Mouse (Mus musculus) mouse embryonic stem cell (cell line): ENCODE data around the gene Dock9.

Experiments used
- in situ Hi-C, 2 experiments: fragments of 300-500 bp; cut with MboI; formaldehyde crosslinking; loops; 1 replicate in 1 of 2; 3 replicates in 1 of 2; pipeline ENCODE4 v1.14.3; 2019 to 2020; ENCODE audit warnings: low sequenced_read_pairs in 2 of 2, low pct_unique_long_range_greater_than_20kb in 1 of 2, mixed read lengths in 1 of 2; ENCODE audit not compliant: unreplicated experiment in 1 of 2

Gene Dock9

DNA sequence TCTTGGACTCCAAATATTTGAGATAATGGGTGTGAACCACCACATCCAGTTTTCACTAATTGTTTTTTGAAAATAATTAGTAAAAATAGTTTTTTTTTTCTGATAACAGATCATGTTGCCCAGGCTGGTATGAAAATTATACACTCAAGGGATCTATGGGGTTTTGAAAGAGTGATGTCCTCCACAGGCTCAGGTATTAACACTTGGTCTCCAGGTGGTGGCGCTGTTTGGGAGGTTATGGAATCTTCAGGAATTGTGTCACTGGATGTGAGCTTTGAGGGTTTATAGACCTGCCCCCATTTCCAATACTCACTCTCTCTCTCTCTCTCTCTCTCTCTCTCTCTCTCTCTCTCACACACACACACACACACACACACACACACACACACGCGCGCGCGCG is 177.5 kb downstream of the Dock9 start:
- in situ Hi-C loops, result no loop called here

DNA sequence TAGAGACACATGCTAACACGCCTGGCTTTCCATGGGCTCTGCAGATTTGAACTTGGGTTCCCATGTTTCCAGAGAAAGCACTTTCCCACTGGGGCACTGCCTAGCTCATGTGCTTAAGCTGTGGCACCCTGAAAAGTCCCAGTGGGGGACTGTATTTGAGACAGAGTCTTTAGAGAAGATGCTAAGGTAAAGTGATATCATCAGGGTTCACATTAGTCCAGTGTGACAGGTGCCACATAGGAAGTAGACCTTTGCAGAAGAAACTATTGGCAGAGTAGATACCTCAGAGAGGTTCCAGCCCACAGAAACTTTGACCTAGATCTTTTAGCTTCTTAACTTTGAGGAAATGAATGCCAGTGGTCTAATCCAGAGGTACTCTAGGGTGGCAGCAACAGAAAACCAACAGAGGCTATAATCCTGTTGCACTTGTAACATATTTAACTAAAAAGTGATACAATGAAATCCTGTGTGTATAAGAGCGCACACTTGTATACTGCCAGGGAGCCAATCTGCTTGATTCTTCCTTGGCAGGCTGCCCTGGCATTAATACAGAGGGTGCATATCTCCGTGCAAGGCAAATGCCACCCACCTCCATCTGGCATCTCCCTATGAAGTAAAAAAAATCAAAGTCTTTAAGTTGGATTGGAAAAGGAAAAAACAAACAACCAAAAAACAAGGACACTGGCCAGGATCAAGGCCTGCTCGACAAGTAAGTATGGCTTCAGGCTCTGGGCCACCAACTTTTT is 179.8 kb downstream of the Dock9 start:
- in situ Hi-C loops, result no loop called here

DNA sequence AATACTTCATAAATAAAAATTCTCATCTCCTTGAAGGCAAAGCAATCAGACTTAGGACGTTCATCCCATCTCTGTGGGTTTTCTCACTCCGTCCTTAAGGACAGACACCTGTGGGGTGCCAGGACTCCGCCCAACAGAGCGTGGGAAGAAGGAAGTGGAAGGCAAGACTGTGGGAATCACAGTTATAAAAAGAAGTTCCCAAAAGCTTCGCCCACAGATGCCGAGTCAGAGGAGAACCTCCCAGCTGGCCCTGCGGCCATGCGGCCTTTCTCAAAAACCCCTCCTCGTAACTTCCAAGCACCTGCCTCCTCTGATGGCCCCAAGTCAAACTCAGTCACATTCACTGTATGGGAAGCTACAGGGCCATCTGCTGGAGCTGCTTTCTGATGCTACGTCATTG is 182.2 kb downstream of the Dock9 start:
- in situ Hi-C loops, result no loop called here

DNA sequence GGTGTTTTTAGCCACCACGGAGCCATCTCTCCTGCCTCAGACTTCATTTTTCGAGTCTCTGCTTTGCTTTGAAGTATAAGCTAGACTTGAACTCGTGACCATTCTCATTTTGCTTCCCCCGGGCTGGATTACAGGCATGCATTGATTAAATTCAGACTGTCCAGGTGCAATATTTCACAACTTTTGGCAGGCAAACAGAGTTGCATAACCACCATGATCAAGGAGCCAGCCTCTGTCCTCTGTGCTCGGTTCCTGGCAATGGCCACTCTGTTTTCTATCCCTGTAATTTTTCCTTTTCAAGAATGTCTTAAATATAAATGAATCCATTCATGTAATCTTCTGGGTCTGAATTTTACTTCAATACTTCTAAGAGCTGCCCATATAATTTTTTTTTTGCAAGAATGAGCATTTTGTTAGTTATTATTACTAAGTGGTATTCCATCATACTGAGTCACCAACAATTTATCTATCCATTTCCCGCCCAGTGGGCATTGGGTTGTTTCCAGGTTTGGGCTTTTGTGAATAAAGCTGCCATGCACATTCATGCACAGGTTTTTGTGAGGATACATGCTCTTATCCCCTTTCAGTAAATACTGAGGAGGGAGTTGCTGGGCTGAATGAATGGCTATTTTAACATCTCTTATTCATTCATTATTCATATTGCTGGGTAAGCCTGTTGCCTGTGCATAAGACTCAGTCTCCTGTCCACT is 183.0 kb downstream of the Dock9 start:
- in situ Hi-C loops, result no loop called here

DNA sequence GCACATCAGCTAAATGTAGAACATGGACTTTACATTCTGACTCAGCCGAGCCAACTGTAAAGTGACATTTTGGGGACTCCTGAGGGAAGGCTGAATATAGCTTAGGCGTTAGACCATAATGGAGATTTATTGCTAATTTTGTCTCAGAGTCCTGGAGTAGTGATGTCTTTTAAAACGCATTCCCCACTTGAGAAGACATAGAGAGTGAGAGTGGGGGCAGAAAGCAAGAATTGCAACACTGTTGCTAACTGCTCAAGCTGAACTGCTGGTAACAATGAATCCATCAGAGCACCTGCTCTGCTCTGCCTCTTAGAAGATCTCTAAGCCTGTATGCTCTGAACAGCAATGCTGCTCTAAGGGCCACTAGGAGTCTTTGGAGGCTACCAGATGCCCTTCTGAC is 184.1 kb downstream of the Dock9 start:
- in situ Hi-C loops, result no loop called here

DNA sequence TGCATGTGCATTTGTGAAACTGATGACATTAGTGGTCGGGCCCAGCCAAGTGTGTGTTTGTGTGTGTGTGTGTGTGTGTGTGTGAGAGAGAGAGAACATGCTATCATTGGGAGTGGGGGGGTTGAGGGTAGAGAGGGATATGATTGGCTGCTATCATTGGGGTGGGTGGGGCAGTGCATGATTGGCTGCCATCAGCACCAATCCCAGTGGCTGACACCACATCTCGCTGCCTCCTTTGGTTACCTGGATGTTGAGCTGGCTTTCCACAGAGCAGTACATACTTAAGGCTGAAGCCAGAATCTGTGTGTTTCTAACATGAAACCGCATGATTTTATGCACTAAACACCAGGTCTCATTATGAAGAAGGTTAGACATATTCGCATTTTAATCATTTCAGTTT is 184.7 kb downstream of the Dock9 start:
- in situ Hi-C loops, result no loop called here

DNA sequence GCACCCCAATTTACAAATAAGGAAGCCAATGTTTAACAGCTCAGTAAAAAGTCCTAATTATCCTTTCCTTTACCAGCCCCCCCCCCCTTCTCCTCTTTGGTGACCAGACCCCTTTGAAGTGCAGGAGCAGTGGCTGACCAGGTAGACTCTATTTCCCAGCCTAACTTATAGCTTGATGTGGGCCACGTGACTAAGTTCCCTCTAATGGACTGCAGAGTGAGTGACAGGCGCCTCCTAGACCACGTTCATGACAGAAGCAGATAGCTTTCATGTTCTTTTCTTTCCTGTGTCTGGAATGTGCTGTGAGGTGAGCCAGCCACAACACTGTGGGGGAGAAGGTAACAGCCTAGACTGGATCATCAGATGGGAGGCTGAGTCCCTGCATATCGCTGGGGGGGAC is 186.1 kb downstream of the Dock9 start:
- in situ Hi-C loops, result no loop called here

DNA sequence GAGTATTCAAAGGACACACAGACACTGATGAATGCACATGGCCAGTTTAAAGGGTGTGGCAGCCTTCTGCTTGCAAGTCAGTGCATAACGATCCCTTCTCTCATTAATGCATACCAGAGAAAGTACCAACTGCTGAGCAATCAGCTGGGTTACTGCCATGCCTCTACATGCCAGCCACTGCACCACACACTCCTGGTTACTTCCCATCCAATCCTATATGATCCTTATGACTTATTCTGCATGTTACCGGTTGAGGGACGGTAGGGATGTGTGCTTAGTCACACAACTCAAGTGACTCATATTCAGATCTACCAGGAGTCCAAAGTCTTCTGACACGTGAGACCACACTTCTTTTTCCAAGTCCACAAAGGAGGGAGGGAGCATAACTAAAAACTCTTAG is 186.5 kb downstream of the Dock9 start:
- in situ Hi-C loops, result no loop called here

DNA sequence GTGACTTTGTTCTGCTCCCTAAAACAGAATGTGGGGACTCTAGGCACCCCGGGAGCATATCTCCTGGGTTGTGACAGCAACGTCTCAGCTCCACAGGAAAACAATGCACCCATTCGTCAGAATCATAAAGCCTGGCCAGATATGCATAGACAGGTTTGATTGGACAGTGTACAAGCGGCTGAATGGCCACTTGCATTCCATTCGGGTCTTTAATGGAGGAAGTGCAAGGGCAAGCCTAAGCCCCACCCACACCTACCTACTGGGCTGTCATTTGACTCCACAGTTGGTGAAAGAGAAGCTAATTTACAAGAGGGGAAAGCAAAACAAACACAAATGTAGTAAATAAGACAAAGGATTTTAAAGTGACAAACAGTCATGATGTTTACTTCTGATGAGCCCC is 189.1 kb downstream of the Dock9 start:
- in situ Hi-C loops, result loop anchor here in 1 of 2 experiments (10.0 kb wide), 1 partner anchor 126 kb away; no protein-coding TSS in a partner anchor

DNA sequence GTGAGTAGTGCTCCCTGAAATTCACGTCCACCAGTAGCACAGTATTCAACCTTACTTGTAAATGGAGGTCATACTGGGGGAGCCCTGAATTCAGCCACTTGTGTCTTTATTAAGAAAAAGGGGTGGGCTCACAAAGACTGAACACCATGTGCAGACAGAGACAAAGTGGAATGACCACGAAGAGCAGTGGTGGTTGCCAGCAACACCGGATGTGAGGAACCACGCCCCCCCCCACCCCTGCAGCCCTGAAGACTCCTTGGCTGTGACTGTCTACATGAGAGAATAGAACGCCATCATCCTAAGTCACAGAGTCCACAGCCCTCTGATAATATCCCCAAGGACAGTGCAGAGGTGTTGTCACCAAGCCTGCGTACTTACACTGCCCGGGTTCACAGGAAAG is 191.2 kb downstream of the Dock9 start:
- in situ Hi-C loops, result loop anchor here in 1 of 2 experiments (10.0 kb wide), 1 partner anchor 128 kb away; no protein-coding TSS in a partner anchor

DNA sequence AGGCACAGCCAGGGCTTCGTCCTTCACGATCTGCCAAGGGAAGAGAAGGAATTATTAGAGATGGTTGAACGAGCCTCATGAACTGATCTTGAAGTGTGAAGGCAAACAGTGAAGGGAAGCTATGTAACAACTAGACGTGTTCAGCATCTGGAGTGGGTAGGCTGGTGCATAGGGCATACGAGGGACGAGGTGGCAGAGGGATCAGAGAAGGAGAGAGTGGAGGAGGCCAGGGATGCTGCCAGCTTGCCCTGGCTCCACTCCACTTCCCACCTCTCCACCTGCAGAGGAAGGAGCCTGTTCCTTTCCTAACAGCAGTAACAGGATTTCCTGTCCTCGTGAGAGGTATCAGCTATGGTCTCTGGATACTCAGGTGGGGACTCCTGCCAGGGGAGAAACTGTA is 192.4 kb downstream of the Dock9 start:
- in situ Hi-C loops, result loop anchor here in 1 of 2 experiments (10.0 kb wide), 1 partner anchor 130 kb away; no protein-coding TSS in a partner anchor

DNA sequence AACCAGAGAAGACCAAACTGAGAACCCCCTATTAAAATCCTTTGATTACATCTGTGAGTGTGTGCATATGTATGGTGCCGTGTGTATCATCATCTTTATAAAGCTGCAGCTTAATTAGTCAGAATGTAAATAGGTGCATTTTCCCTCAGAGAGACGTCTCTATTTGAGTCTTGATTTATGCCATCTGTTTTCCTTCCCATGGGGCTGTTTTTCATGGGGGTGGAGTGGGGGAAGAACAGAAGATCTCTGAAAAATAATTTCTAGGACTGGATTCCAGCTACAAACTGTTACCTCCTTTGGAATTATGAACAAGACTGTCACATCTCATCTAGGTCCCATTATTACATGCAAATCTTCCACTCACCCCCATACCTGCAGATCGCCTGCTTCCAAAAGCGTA is 193.1 kb downstream of the Dock9 start:
- in situ Hi-C loops, result loop anchor here in 1 of 2 experiments (10.0 kb wide), 1 partner anchor 130 kb away; no protein-coding TSS in a partner anchor

DNA sequence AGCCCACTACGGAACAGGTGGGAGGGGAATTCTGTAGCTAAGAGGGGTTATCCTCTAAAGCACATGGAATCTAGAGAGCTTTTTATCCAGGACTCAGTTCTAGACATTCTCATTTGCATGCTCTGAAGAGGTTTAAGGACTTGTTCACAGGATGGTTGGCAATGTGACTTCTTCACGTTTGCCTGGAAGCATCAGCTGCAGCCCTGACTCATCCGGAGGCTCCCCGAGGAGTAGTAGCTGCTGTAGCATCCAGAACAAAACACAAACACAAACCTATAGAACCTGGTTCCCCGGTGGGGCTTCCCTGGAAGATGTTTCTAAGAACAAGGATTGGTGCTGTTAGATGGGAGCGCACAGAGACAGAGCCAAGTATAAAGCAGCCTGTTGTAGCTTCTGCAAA is 195.0 kb downstream of the Dock9 start:
- in situ Hi-C loops, result loop anchor here in 1 of 2 experiments (10.0 kb wide), 1 partner anchor 132 kb away; no protein-coding TSS in a partner anchor

DNA sequence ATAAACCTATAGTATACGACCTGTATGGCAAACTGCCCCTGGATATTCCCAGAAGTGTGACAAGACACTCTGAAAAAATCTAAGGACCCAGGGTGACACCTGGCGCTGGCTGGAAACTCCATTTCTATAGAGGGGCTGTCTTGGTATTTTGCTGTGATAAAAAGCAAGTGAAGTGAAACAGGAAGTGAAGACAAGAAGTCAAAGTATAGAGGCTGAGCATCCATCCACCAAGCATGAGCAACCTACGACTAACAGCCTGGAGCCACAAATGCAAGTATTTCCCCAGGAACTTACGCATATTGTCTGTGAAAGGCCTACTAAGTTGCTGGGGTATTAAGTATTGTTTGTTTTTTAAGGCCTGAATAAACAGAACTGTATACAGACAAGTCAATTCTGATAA is 197.1 kb downstream of the Dock9 start:
- in situ Hi-C loops, result loop anchor here in 1 of 2 experiments (10.0 kb wide), 1 partner anchor 134 kb away; no protein-coding TSS in a partner anchor

DNA sequence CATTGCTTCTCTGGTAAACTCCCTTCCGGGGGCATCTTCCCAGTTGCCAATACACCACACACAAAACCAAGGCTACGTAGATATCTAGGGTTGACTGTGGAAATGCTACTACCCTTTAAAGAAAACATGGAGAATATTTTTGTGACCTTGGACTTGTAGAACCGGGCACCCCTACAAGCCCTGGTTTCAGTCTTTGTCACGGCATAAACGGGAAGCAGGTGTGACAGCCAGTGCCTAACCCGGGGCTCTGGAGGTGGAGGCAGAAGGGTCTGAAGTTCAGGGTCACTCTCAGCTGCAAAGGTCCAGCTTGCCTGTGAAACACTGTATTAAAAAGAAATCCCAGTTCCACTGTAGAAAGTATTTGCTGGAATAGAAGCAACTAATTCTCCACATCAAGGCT is 200.6 kb downstream of the Dock9 start:
- in situ Hi-C loops, result no loop called here

DNA sequence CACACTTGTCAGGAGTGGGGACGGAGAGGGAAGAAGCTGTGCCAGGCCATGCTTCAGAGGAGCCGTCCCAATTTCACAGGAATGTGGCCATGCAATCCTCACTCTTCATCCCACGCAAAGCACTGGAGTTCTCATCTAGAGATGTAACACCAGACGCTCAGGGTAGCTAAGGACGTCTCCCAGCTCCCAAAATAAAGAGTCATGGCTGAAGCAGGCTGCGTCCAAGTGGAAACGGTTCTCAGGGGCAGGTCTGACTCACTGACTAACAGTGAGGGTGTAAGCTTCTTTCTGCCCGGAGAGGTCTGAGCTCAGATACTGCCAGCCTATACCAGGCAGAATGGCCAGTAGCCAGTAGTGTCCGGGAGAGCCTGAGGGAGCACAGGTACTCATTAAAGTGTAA is 201.0 kb downstream of the Dock9 start:
- in situ Hi-C loops, result no loop called here

DNA sequence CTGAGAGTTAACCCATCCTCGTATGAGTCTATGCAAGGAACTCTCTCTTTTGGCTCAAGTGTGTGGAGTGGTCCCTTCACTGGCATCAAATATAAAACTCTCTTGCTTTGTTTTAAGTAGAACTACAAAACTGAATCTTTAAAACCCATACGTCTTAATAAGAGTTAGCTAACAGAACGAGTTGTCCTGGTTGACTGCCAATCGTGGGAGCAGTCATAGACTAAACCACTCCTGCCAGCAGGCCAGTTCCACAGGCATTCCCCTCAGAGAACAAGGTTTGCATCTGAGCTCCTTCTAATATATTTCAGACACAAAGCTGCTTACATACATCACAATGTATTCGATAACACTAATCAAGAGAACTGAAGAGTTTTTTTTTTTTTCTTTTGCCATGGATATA is 203.0 kb downstream of the Dock9 start:
- in situ Hi-C loops, result no loop called here

DNA sequence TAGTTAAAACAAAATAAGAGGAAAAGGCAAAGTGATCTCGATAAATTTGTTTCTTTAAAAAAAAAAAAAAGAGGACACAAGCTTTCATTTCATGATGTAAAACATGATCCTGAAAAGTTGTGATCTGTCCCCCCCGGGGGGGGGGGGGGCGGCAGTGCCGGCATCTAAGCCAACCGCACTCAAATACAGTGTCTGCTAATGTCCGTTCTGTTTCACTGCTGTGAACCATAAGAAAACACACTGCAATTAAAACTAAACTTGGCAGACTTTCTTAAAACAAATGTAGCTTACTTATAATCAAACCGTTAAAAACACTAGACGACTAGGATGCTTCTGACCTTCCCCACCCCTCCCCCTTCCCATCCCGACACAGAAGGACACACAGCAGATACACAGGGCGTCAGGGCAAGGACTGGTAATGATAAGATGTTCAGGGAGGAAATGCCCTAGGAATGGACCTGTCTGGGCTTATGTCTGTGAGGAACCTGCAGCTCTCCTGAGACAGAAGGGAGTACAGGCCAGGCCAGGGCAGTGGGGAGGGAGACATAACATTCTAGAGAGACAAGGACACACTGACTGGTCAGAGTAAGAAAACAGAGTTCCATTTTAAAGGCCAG is 204.2 kb downstream of the Dock9 start:
- in situ Hi-C loops, result no loop called here

DNA sequence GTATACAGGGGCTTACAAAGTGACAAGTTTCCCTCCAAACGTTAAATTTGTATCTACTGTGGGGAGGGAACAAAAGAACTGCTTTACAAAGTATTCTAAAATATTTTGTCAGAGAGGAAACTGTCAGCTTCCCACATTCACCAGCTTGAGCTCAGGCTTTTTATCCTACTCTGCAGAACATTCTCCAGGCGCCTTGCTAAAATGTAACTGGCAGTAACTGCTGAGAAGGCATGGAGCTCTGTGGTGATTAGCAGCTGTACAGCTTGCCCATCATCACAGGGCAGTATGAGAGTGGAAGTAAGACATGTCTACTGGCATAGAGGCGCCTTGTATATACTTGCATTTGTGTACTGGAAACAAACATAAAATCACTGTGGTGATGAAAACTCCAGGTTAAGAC is 204.7 kb downstream of the Dock9 start:
- in situ Hi-C loops, result no loop called here
